ENCODE assay signal across 21 mouse cellular contexts in the genomic region with DNA sequence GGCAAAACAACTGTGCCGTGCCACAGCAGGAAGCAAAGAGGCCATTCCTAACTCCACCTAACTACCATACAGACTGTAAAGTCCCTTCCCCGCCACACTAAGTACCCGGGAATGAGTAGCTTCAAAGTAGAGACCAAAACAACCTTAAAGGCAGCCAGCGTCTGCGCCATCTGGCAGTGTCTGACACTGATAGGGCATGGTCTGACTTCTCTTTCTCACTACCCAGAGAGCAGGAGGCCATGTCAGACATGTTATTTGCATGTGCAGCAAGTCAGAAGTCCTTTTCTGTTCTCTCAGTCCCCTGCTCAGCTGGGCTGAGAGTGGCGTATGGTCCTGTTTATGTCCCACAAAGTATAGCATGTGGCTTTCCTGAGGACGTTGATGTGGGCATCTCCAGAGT. TPM values are rescaled to one million over a fixed set of nuclear protein-coding genes. Genes with fewer than 3 reads are reported as not detected.
DNase-seq lines count a peak whose midpoint lies in the region; ATAC-seq and TF ChIP-seq lines count a peak whose summit lies in the region.
"Had no signal": no experiment of that assay in that cellular context is flagged by ENCODE, and none has a peak within 500 bp of the region (broad histone marks: within the 10 kb centered on the region; RNA-seq: fewer than 3 reads in every experiment).

No protein-coding gene starts in this region.

- no peak for DNase-seq in heart, postnatal 10 days
- DNase-seq in liver, postnatal 0 days, result no peak
- DNase-seq in embryonic facial prominence, embryonic 10.5 days (ENCODE audit: low spot score), result no peak
- no peak for DNase-seq in lung, postnatal 14 days
- DNase-seq in lung, postnatal 10 days, result no peak
- DNase-seq: adrenal gland, postnatal 25 days; cerebellum, adult 18-20 months; gastrocnemius, postnatal 10 days; heart, adult 18-20 months; heart, postnatal 4 days had no signal

- no peaks in the 10 kb centered on the region for H3K36me3 ChIP-seq in heart, embryonic 15.5 days
- H3K36me3 ChIP-seq in liver, embryonic 12.5 days, result no peaks in the 10 kb centered on the region
- no peaks in the 10 kb centered on the region for H3K36me3 ChIP-seq in liver, postnatal 0 days (replicated peaks; ENCODE audit: insufficient read depth, low read length)
- H3K36me3 ChIP-seq in embryonic facial prominence, embryonic 10.5 days (replicated peaks), result no peaks in the 10 kb centered on the region
- H3K36me3 ChIP-seq: embryonic facial prominence, embryonic 13.5 days; intestine, embryonic 15.5 days had no signal

- no peak for TF ChIP-seq EP300 in liver, postnatal 0 days (IDR thresholded peaks at IDR 0.05; ENCODE audit: low read depth)

- H3K9ac ChIP-seq in heart, embryonic 15.5 days, result no peak overlapping the region
- H3K9ac ChIP-seq in liver, embryonic 12.5 days, result peak overlapping the region; percentile 3; the same call in 1 of the 2 replicates
- H3K9ac ChIP-seq in liver, postnatal 0 days (replicated peaks), result no peak overlapping the region
- H3K9ac ChIP-seq: embryonic facial prominence, embryonic 13.5 days; hindbrain, embryonic 14.5 days; intestine, embryonic 15.5 days had no signal

- no peak for ATAC-seq in heart, embryonic 15.5 days (replicated peaks; ENCODE audit: insufficient number of reproducible peaks, insufficient read depth, low FRiP score, low read depth)
- no peak for ATAC-seq in liver, embryonic 12.5 days
- ATAC-seq in liver, postnatal 0 days, result no peak
- peak; percentile 60 for ATAC-seq in megakaryocyte-erythroid progenitor cell, adult 5-6 weeks (replicated peaks; ENCODE audit: low FRiP score, low TSS enrichment, poor library complexity, severe bottlenecking)
- ATAC-seq: activated CD4-positive, CD25-positive, alpha-beta regulatory T cell, adult 4 months; forebrain, embryonic 14.5 days; intestine, embryonic 15.5 days; Patski had no signal

- peak overlapping the region; percentile 32; the same call in 1 of the 2 replicates for H3K27ac ChIP-seq in heart, embryonic 15.5 days
- no peak overlapping the region for H3K27ac ChIP-seq in liver, embryonic 12.5 days
- H3K27ac ChIP-seq in liver, postnatal 0 days (ENCODE audit: low read depth), result no peak overlapping the region
- H3K27ac ChIP-seq in embryonic facial prominence, embryonic 10.5 days (replicated peaks), result peak overlapping the region; percentile 72
- H3K27ac ChIP-seq: hindbrain, embryonic 14.5 days; intestine, embryonic 15.5 days had no signal

- no peak for TF ChIP-seq CTCF in liver, postnatal 0 days (IDR thresholded peaks at IDR 0.05; ENCODE audit: low read depth)

- no peak overlapping the region for H3K4me2 ChIP-seq in heart, embryonic 15.5 days
- no peak overlapping the region for H3K4me2 ChIP-seq in liver, embryonic 12.5 days
- no peak overlapping the region for H3K4me2 ChIP-seq in liver, postnatal 0 days (ENCODE audit: low read depth, low read length)
- H3K4me2 ChIP-seq: embryonic facial prominence, embryonic 13.5 days; heart, embryonic 11.5 days; hindbrain, embryonic 14.5 days; intestine, embryonic 15.5 days had no signal

- H3K4me1 ChIP-seq in heart, embryonic 15.5 days (replicated peaks), result peaks cover 19% of the 10 kb centered on the region
- peaks cover 9% of the 10 kb centered on the region; the same call in 1 of the 2 replicates for H3K4me1 ChIP-seq in liver, embryonic 12.5 days
- no peaks in the 10 kb centered on the region for H3K4me1 ChIP-seq in liver, postnatal 0 days (ENCODE audit: insufficient read depth)
- peaks cover 43% of the 10 kb centered on the region for H3K4me1 ChIP-seq in embryonic facial prominence, embryonic 10.5 days
- H3K4me1 ChIP-seq: intestine, embryonic 15.5 days had no signal

- H3K4me3 ChIP-seq in heart, embryonic 15.5 days, result no peak overlapping the region
- H3K4me3 ChIP-seq in liver, embryonic 12.5 days, result no peak overlapping the region
- H3K4me3 ChIP-seq in liver, postnatal 0 days (ENCODE audit: low read depth, low read length), result no peak overlapping the region
- no peak overlapping the region for H3K4me3 ChIP-seq in embryonic facial prominence, embryonic 10.5 days
- H3K4me3 ChIP-seq: embryonic facial prominence, embryonic 13.5 days; intestine, embryonic 15.5 days had no signal

- H3K9me3 ChIP-seq in heart, embryonic 15.5 days (replicated peaks), result no peaks in the 10 kb centered on the region
- H3K9me3 ChIP-seq in liver, embryonic 12.5 days (replicated peaks), result no peaks in the 10 kb centered on the region
- no peaks in the 10 kb centered on the region for H3K9me3 ChIP-seq in liver, postnatal 0 days (ENCODE audit: low read length)
- no peaks in the 10 kb centered on the region for H3K9me3 ChIP-seq in embryonic facial prominence, embryonic 10.5 days
- H3K9me3 ChIP-seq: embryonic facial prominence, embryonic 13.5 days; intestine, embryonic 15.5 days had no signal

- no peaks in the 10 kb centered on the region for H3K27me3 ChIP-seq in heart, embryonic 15.5 days
- no peaks in the 10 kb centered on the region for H3K27me3 ChIP-seq in liver, embryonic 12.5 days (replicated peaks)
- H3K27me3 ChIP-seq in liver, postnatal 0 days (ENCODE audit: insufficient read depth, low read length), result no peaks in the 10 kb centered on the region
- no peaks in the 10 kb centered on the region for H3K27me3 ChIP-seq in embryonic facial prominence, embryonic 10.5 days (replicated peaks; ENCODE audit: low read depth, poor library complexity, severe bottlenecking)
- H3K27me3 ChIP-seq: CH12.LX; embryonic facial prominence, embryonic 13.5 days; intestine, embryonic 15.5 days; Patski had no signal

- intact Hi-C loops in heart, postnatal 10 days (cut with DNase I), result no loop called here

- 65% methylated on average over 7 of the region's 7 CpGs for WGBS in heart, embryonic 15.5 days
- WGBS in liver, embryonic 12.5 days (ENCODE audit: insufficient replicate concordance), result 56% methylated on average over 7 of the region's 7 CpGs
- 61% methylated on average over 7 of the region's 7 CpGs for WGBS in liver, postnatal 0 days (ENCODE audit: insufficient replicate concordance)
- 58% methylated on average over 7 of the region's 7 CpGs for WGBS in embryonic facial prominence, embryonic 10.5 days

RNA-seq across cellular contexts. Expression of a gene that starts 23.8 kb away (rescaled TPM):
- polyA plus RNA-seq in heart, embryonic 15.5 days (2015; fragmentation: Nextera tagmentation; extraction: Ambion mirVana), result 2.3 and 2.4 TPM in 2 replicates
- total RNA-seq in heart, postnatal 10 days (2021), result 1 to 10 TPM; 2.6 to 2.7 TPM
- polyA plus RNA-seq in liver, embryonic 12.5 days (2016; fragmentation: Nextera tagmentation; extraction: Ambion mirVana), result 0.23 and 0.57 TPM in 2 replicates
- polyA plus RNA-seq in liver, postnatal 0 days (2015; fragmentation: Nextera tagmentation; extraction: Ambion mirVana), result 0.07 and 0.21 TPM in 2 replicates
- polyA plus RNA-seq in embryonic facial prominence, embryonic 10.5 days (2016; fragmentation: Nextera tagmentation; extraction: Ambion mirVana), result 1.8 and 2.0 TPM in 2 replicates
- total RNA-seq in megakaryocyte-erythroid progenitor cell, adult 5-6 weeks (2014; fragmentation: Nextera tagmentation), result 1.7 TPM in 1 of 2 replicates, not detected in the other
- 0.04 and 0.28 TPM in 2 replicates for total RNA-seq in megakaryocyte-erythroid progenitor cell, adult 5-6 weeks (2017)

Comparison
In these comparisons a context has a peak if more than half of its experiments do, and no peak if none do; other contexts are left out.
1. H3K27ac ChIP-seq: peak in heart, embryonic 15.5 days (single experiment) and embryonic facial prominence, embryonic 10.5 days (single experiment); none in liver, embryonic 12.5 days (single experiment) and liver, postnatal 0 days (single experiment).